Mouse (Mus musculus): ENCODE measurements around the gene Crybb2. TPM values are rescaled to one million over a fixed set of nuclear protein-coding genes. Genes with fewer than 3 reads are reported as not detected.

Crybb2 gene
- total RNA-seq, 2 experiments from 2014 or later = not detected

- DNase-seq = no peak
- intact Hi-C loops (cut with DNase I; ENCODE audit: low total_unique reads) = loop anchor here (5.0 kb wide), 1 partner anchor 62 kb away; no protein-coding TSS in a partner anchor
Measured at GRCm38 (mm10) chr5:113095456-113095855, 25.5 kb upstream of the Crybb2 start.

- intact Hi-C loops (cut with DNase I; ENCODE audit: low total_unique reads) = no loop called here
- DNase-seq = no peak
Measured at GRCm38 (mm10) chr5:113092406-113092805, 22.5 kb upstream of the Crybb2 start.

- intact Hi-C loops (cut with DNase I; ENCODE audit: low total_unique reads) = no loop called here
- peak; percentile 50 for DNase-seq
Measured at GRCm38 (mm10) chr5:113091162-113091561, 21.2 kb upstream of the Crybb2 start.

- no peak for DNase-seq
- intact Hi-C loops (cut with DNase I; ENCODE audit: low total_unique reads) = no loop called here
Measured at GRCm38 (mm10) chr5:113090750-113091149, 20.8 kb upstream of the Crybb2 start.

GRCm38 (mm10) chr5:113090077-113090690, 20.3 kb upstream of the Crybb2 start:
- intact Hi-C loops (cut with DNase I; ENCODE audit: low total_unique reads) = no loop called here
- no peak for DNase-seq

- intact Hi-C loops (cut with DNase I; ENCODE audit: low total_unique reads) = no loop called here
- DNase-seq = no peak
Measured at GRCm38 (mm10) chr5:113087465-113087864, 17.5 kb upstream of the Crybb2 start.

GRCm38 (mm10) chr5:113086990-113087389, 17.1 kb upstream of the Crybb2 start:
- no peak for DNase-seq
- intact Hi-C loops (cut with DNase I; ENCODE audit: low total_unique reads) = no loop called here

GRCm38 (mm10) chr5:113086439-113086838, 16.5 kb upstream of the Crybb2 start:
- DNase-seq = no peak
- intact Hi-C loops (cut with DNase I; ENCODE audit: low total_unique reads) = no loop called here

- intact Hi-C loops (cut with DNase I; ENCODE audit: low total_unique reads) = no loop called here
- DNase-seq = no peak
Measured at GRCm38 (mm10) chr5:113085931-113086330, 16.0 kb upstream of the Crybb2 start.

- no peak for DNase-seq
- intact Hi-C loops (cut with DNase I; ENCODE audit: low total_unique reads) = no loop called here
Measured at GRCm38 (mm10) chr5:113084309-113084708, 14.4 kb upstream of the Crybb2 start.

- DNase-seq = no peak
- intact Hi-C loops (cut with DNase I; ENCODE audit: low total_unique reads) = no loop called here
Measured at GRCm38 (mm10) chr5:113082356-113083168, 12.6 kb upstream of the Crybb2 start.

- peak; percentile 66 for DNase-seq
- intact Hi-C loops (cut with DNase I; ENCODE audit: low total_unique reads) = no loop called here
Measured at GRCm38 (mm10) chr5:113081439-113081838, 11.5 kb upstream of the Crybb2 start, which contains the start of gene Crybb3. Crybb3 (minus strand) TSS chr5:113081584.

GRCm38 (mm10) chr5:113081020-113081419, 11.1 kb upstream of the Crybb2 start:
- DNase-seq = no peak
- intact Hi-C loops (cut with DNase I; ENCODE audit: low total_unique reads) = no loop called here

GRCm38 (mm10) chr5:113079783-113080182, 9.9 kb upstream of the Crybb2 start:
- intact Hi-C loops (cut with DNase I; ENCODE audit: low total_unique reads) = loop anchor here (10.0 kb wide), 1 partner anchor 645 kb away; no protein-coding TSS in a partner anchor

GRCm38 (mm10) chr5:113078686-113079085, 8.8 kb upstream of the Crybb2 start:
- intact Hi-C loops (cut with DNase I; ENCODE audit: low total_unique reads) = loop anchor here (10.0 kb wide), 1 partner anchor 644 kb away; no protein-coding TSS in a partner anchor
- DNase-seq = no peak

More at GRCm38 (mm10) chr5:113079783-113080182, 9.9 kb upstream of the Crybb2 start:
- peak; percentile 42 for DNase-seq

GRCm38 (mm10) chr5:113054308-113054707, 15.6 kb downstream of the Crybb2 start:
- DNase-seq = peak; percentile 76
- intact Hi-C loops (cut with DNase I; ENCODE audit: low total_unique reads) = no loop called here

GRCm38 (mm10) chr5:113050581-113051185, 19.2 kb downstream of the Crybb2 start:
- no peak for DNase-seq
- intact Hi-C loops (cut with DNase I; ENCODE audit: low total_unique reads) = no loop called here

GRCm38 (mm10) chr5:113049876-113050275, 20.0 kb downstream of the Crybb2 start:
- DNase-seq = no peak
- intact Hi-C loops (cut with DNase I; ENCODE audit: low total_unique reads) = no loop called here

- no peak for DNase-seq
- intact Hi-C loops (cut with DNase I; ENCODE audit: low total_unique reads) = no loop called here
Measured at GRCm38 (mm10) chr5:113045511-113046273, 24.2 kb downstream of the Crybb2 start.

- intact Hi-C loops (cut with DNase I; ENCODE audit: low total_unique reads) = no loop called here
- peak; percentile 41 for DNase-seq
Measured at GRCm38 (mm10) chr5:113043531-113043930, 26.4 kb downstream of the Crybb2 start.
